Mouse (Mus musculus): Measurements from ENCODE around the gene Dhrs7.

- TF ChIP-seq GATA1 (IDR thresholded peaks at IDR 0.05; ENCODE audit: borderline replicate concordance, low read length) (no peak), CTCF (IDR thresholded peaks at IDR 0.05; ENCODE audit: low read depth, low read length) (no peak), TAL1 (conservative IDR thresholded peaks at IDR 0.05; ENCODE audit: low read depth, low read length) (no peak), GATA2 (IDR thresholded peaks at IDR 0.05; ENCODE audit: borderline replicate concordance, low read depth, low read length) (no peak), POLR2AphosphoS5 (IDR thresholded peaks at IDR 0.05; ENCODE audit: insufficient replicate concordance, low read depth, low read length) (no peak)
Observed at GRCm38 (mm10) chr12:72664020-72664734, 532 bp downstream of the Dhrs7 start.

Measured in G1E (cell line).